ENCODE assay signal across 13 mouse cellular contexts in genomic region chr1:91747583-91747982, GRCm38 (mm10). TPM values are rescaled to one million over a fixed set of nuclear protein-coding genes. Genes with fewer than 3 reads are reported as not detected.
DNase-seq lines count a peak whose midpoint lies in the region; ATAC-seq lines count a peak whose summit lies in the region.
"Had no signal": no experiment of that assay in that cellular context is flagged by ENCODE, and none has a peak within 500 bp of the region (broad histone marks: within the 10 kb centered on the region; RNA-seq: fewer than 3 reads in every experiment).

No protein-coding gene starts in this region.

- no peaks in the 10 kb centered on the region for H3K36me3 ChIP-seq in heart, embryonic 10.5 days
- H3K36me3 ChIP-seq in heart, embryonic 12.5 days: no peaks in the 10 kb centered on the region
- H3K36me3 ChIP-seq in hindbrain, embryonic 10.5 days: no peaks in the 10 kb centered on the region

- no peak for ATAC-seq in heart, embryonic 12.5 days (ENCODE audit: insufficient number of reproducible peaks, low FRiP score)

- no peak overlapping the region for H3K9ac ChIP-seq in heart, embryonic 12.5 days

- no peak overlapping the region for H3K4me3 ChIP-seq in heart, embryonic 10.5 days
- no peak overlapping the region for H3K4me3 ChIP-seq in heart, embryonic 12.5 days
- no peak overlapping the region for H3K4me3 ChIP-seq in hindbrain, embryonic 10.5 days

- no peaks in the 10 kb centered on the region for H3K9me3 ChIP-seq in heart, embryonic 10.5 days
- no peaks in the 10 kb centered on the region for H3K9me3 ChIP-seq in heart, embryonic 12.5 days (replicated peaks)
- H3K9me3 ChIP-seq in hindbrain, embryonic 10.5 days: no peaks in the 10 kb centered on the region

- WGBS in heart, embryonic 10.5 days: 67% methylated on average over 11 of the region's 11 CpGs
- 63% methylated on average over 11 of the region's 11 CpGs for WGBS in heart, embryonic 12.5 days
- 27% methylated on average over 11 of the region's 11 CpGs for WGBS in hindbrain, embryonic 10.5 days

- H3K4me2 ChIP-seq in heart, embryonic 12.5 days: no peak overlapping the region

- DNase-seq in heart, embryonic 10.5 days (ENCODE audit: low spot score): peak; percentile 38
- DNase-seq in Muller cell, postnatal 12 days (ENCODE audit: inconsistent ontology term): peak; percentile 82
- DNase-seq in hindbrain, embryonic 10.5 days (ENCODE audit: low spot score): peak; percentile 47
- DNase-seq in lung, postnatal 14 days: peak; percentile 42
- DNase-seq in yolk sac, embryonic 10.5 days (ENCODE audit: low spot score): no peak
- DNase-seq in left cerebral cortex, adult 8-10 months (ENCODE audit: low spot score in 2 of 2): no peak
- DNase-seq in adrenal gland, adult 8-10 months: no peak
- DNase-seq: adrenal gland, postnatal 14 days; cerebellum, adult 2 months; heart, postnatal 36 days had no signal

- 0 out of 2 replicates have a peak, but pooled peaks cover 7% of the 10 kb centered on the region for H3K27me3 ChIP-seq in heart, embryonic 10.5 days (ENCODE audit: insufficient read depth, poor library complexity, severe bottlenecking)
- peaks cover 14% of the 10 kb centered on the region; the same call in 1 of the 2 replicates for H3K27me3 ChIP-seq in heart, embryonic 12.5 days (replicated peaks)
- H3K27me3 ChIP-seq in hindbrain, embryonic 10.5 days (ENCODE audit: insufficient read depth, poor library complexity, severe bottlenecking): peaks cover 21% of the 10 kb centered on the region

- no peaks in the 10 kb centered on the region for H3K4me1 ChIP-seq in heart, embryonic 10.5 days
- no peaks in the 10 kb centered on the region for H3K4me1 ChIP-seq in heart, embryonic 12.5 days (replicated peaks)
- H3K4me1 ChIP-seq in hindbrain, embryonic 10.5 days (replicated peaks): peaks cover 15% of the 10 kb centered on the region

- H3K27ac ChIP-seq in heart, embryonic 10.5 days: no peak overlapping the region
- no peak overlapping the region for H3K27ac ChIP-seq in heart, embryonic 12.5 days (ENCODE audit: poor library complexity, severe bottlenecking)
- H3K27ac ChIP-seq in hindbrain, embryonic 10.5 days: peak overlapping the region; percentile 71

RNA-seq across cellular contexts. Expression of gene Twist2, which starts 53.7 kb away (rescaled TPM):
- 5.8 and 17.9 TPM in 2 replicates for polyA plus RNA-seq in heart, embryonic 10.5 days (2016; fragmentation: Nextera tagmentation; extraction: Ambion mirVana)
- 2.6 and 3.0 TPM in 2 replicates for polyA plus RNA-seq in heart, embryonic 12.5 days (2016; fragmentation: Nextera tagmentation; extraction: Ambion mirVana)
- polyA plus RNA-seq in hindbrain, embryonic 10.5 days (2016; fragmentation: Nextera tagmentation; extraction: Ambion mirVana): 19.7 and 19.8 TPM in 2 replicates
- 1 to 10 TPM; 1.3 to 2.4 (median 1.6) TPM for total RNA-seq in left cerebral cortex, adult 8-10 months (2022)
- 1 to 10 TPM; 2.4 to 3.8 (median 2.7) TPM for total RNA-seq in adrenal gland, adult 8-10 months (2022)
- total RNA-seq: liver, adult 2 months; monocyte, adult 5-6 weeks had no signal

Comparison
In these comparisons a context has a peak if more than half of its experiments do, and no peak if none do; other contexts are left out.
1. DNase-seq: peak in heart, embryonic 10.5 days (single experiment), Muller cell, postnatal 12 days (single experiment), hindbrain, embryonic 10.5 days (single experiment) and lung, postnatal 14 days (single experiment); none in yolk sac, embryonic 10.5 days (single experiment), left cerebral cortex, adult 8-10 months (0 of 2) and adrenal gland, adult 8-10 months (single experiment).